Mouse (Mus musculus) liver, postnatal 0 days (tissue): ENCODE measurements at regions not wholly inside any gene's neighbourhood (a gene's known extent, or its start where the extent isn't known, plus 50 kb on each side); places are given as distances from the start of the nearest gene placed in this dataset.

Source experiments
- CTCF ChIP-seq: sonication (generic); IDR thresholded peaks from 2 replicates; pipeline ENCODE4 v1.5.1; 2016; ENCODE audit warnings: antibody characterized with exemption, low read depth
- EP300 ChIP-seq: IDR thresholded peaks from 2 replicates; pipeline ENCODE4 v1.6.1; 2016; ENCODE audit warnings: antibody characterized with exemption, low read depth, mild to moderate bottlenecking

DNA sequence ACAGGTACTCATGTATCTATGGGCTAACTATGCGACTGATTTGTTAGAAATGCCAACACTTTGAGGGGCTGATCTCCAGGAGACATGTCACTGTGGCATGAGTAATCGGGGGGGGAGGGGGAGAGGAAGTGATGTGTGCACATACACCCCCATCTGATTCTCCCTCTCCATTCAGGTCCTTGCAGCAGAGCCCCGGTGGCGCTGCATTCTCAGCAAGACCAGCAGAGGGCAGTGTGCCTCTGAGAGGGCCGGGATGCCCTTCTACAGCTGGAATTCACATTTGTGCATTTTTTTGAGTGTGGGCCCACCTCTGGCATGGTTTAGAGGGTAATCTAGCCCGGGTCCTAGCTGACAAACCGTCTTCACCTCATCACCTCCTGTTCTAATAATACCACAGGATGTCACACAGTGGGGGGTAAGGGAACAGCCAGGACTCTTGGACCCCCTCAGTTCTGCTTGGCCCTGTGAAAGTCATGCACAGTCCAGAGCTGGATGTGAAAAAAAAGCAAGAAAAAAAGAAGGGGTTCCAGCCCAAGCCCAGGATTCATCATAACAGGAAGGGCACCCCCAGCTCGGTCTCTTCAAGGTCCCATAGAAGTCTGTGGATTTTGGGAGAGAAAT, 106.5 kb downstream of the Ptpn20 start:
- TF ChIP-seq CTCF (peak; percentile 90), EP300 (no peak)
